ENCODE assay signal across 27 mouse cellular contexts in the genomic region with DNA sequence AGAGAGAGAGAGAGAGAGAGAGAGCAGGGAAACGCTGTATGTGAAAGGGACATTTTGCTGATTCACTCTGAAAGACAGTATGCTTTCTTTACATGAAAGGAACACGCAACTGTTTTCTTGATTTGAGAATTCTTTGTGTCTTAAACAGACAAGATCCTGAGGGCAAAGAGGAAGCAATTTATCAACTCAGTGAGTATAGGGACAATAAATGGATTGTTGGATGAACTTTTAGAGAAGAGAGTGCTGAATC. TPM values are rescaled to one million over a fixed set of nuclear protein-coding genes. Genes with fewer than 3 reads are reported as not detected.
DNase-seq lines count a peak whose midpoint lies in the region; ATAC-seq and TF ChIP-seq lines count a peak whose summit lies in the region.
"Had no signal": no experiment of that assay in that cellular context is flagged by ENCODE, and none has a peak within 500 bp of the region (broad histone marks: within the 10 kb centered on the region; RNA-seq: fewer than 3 reads in every experiment).

No protein-coding gene starts in this region.

- H3K36me3 ChIP-seq in liver, adult 2 months (ENCODE audit: control insufficient read depth, insufficient read depth, low read length) = no peaks in the 10 kb centered on the region; the same call in 1 of the 2 replicates
- no peaks in the 10 kb centered on the region for H3K36me3 ChIP-seq in liver, embryonic 12.5 days
- H3K36me3 ChIP-seq in CH12.LX (replicated peaks in 1 of 2; ENCODE audit: control insufficient read depth in 1 of 2, insufficient read depth in 1 of 2, low read length in 1 of 2) (peaks cover 2 to 13% of the 10 kb centered on the region in 2 experiments), myocyte (ENCODE audit: control insufficient read depth, insufficient read depth) (no peaks in the 10 kb centered on the region)
- no peaks in the 10 kb centered on the region for H3K36me3 ChIP-seq in neural tube, embryonic 15.5 days
- H3K36me3 ChIP-seq: embryonic facial prominence, embryonic 12.5 days; hindbrain, embryonic 13.5 days; limb, embryonic 12.5 days; neural tube, embryonic 13.5 days had no signal

- in situ Hi-C loops in CH12.LX (cut with MboI; ENCODE audit: low pct_ligation_motif_present, low pct_unique_long_range_greater_than_20kb, low sequenced_read_pairs) = loop anchor here (10.0 kb wide), 1 partner anchor 154 kb away; no protein-coding TSS in a partner anchor

- H3K4me1 ChIP-seq in liver, adult 2 months (ENCODE audit: control insufficient read depth, insufficient read depth, low read length) = no peaks in the 10 kb centered on the region
- no peaks in the 10 kb centered on the region for H3K4me1 ChIP-seq in liver, embryonic 12.5 days
- peaks cover 0 to 30% of the 10 kb centered on the region in 2 experiments; a peak in 2 of 4 replicates for H3K4me1 ChIP-seq in CH12.LX (ENCODE audit: control insufficient read depth in 1 of 2, insufficient read depth in 2 of 2)
- no peaks in the 10 kb centered on the region for H3K4me1 ChIP-seq in neural tube, embryonic 15.5 days
- H3K4me1 ChIP-seq: embryonic facial prominence, embryonic 12.5 days; hindbrain, embryonic 13.5 days; limb, embryonic 12.5 days; neural tube, embryonic 13.5 days had no signal

- H3K27me3 ChIP-seq in liver, adult 2 months (ENCODE audit: control insufficient read depth, insufficient read depth, low read length) = no peaks in the 10 kb centered on the region
- H3K27me3 ChIP-seq in liver, embryonic 12.5 days (replicated peaks) = no peaks in the 10 kb centered on the region
- H3K27me3 ChIP-seq in CH12.LX (replicated peaks) (no peaks in the 10 kb centered on the region), myocyte (ENCODE audit: control insufficient read depth, insufficient read depth, insufficient read length) (no peaks in the 10 kb centered on the region)
- H3K27me3 ChIP-seq in neural tube, embryonic 15.5 days (replicated peaks) = no peaks in the 10 kb centered on the region
- H3K27me3 ChIP-seq: embryonic facial prominence, embryonic 12.5 days; hindbrain, embryonic 13.5 days; limb, embryonic 12.5 days; neural tube, embryonic 13.5 days had no signal

- no peak for TF ChIP-seq POLR2A in liver, adult 2 months (IDR thresholded peaks at IDR 0.05; ENCODE audit: extremely low read depth, insufficient read depth, low read length)
- TF ChIP-seq POLR2A in CH12.LX (IDR thresholded peaks at IDR 0.05; ENCODE audit: low read depth, low read length) = no peak
- no peak for TF ChIP-seq POLR2A in myocyte (IDR thresholded peaks at IDR 0.05; ENCODE audit: insufficient read length, low read depth)

- DNase-seq in liver, adult 2 months (ENCODE audit: extremely low read depth, low read depth, low spot score) = no peak
- DNase-seq in CH12.LX (ENCODE audit: extremely low read depth) = no peak
- DNase-seq in right cerebral cortex, adult 18-20 months = no peak
- DNase-seq: adrenal gland, postnatal 14 days; cerebellum, adult 18-20 months; cerebellum, postnatal 14 days; gastrocnemius, postnatal 36 days; kidney, adult 8-10 months; kidney, postnatal 14 days; lung, postnatal 10 days; midbrain, embryonic 14.5 days; right cerebral cortex, postnatal 14 days; thymus, postnatal 14 days had no signal

- no peaks in the 10 kb centered on the region for H3K79me2 ChIP-seq in liver, adult 2 months (ENCODE audit: control insufficient read depth, insufficient read depth, low read length)
- H3K79me2 ChIP-seq in CH12.LX (replicated peaks; ENCODE audit: control insufficient read depth, extremely low read depth, insufficient read depth, poor library complexity, severe bottlenecking) = peaks cover 23% of the 10 kb centered on the region
- no peaks in the 10 kb centered on the region for H3K79me2 ChIP-seq in myocyte (ENCODE audit: control insufficient read depth, insufficient read depth)

- 77% methylated on average over 2 of the region's 2 CpGs for WGBS in liver, adult 2 months
- WGBS in liver, embryonic 12.5 days (ENCODE audit: insufficient replicate concordance) = 71% methylated on average over 2 of the region's 2 CpGs
- 85% methylated on average over 2 of the region's 2 CpGs for WGBS in neural tube, embryonic 15.5 days

- 0 out of 2 replicates have a peak, but pooled peaks have one; percentile 27 for TF ChIP-seq EP300 in CH12.LX (IDR thresholded peaks at IDR 0.05; ENCODE audit: low read length)

- no peak for ATAC-seq in liver, embryonic 12.5 days
- peak; percentile 44 for ATAC-seq in granulocyte monocyte progenitor cell, adult 5-6 weeks (replicated peaks; ENCODE audit: poor library complexity, severe bottlenecking)
- no peak for ATAC-seq in cerebellum, adult (ENCODE audit: insufficient number of reproducible peaks, low FRiP score, low TSS enrichment)
- ATAC-seq in neural tube, embryonic 15.5 days (ENCODE audit: low FRiP score) = no peak
- ATAC-seq: forebrain, postnatal 0 days had no signal

- H3K9ac ChIP-seq in liver, adult 2 months (ENCODE audit: low read depth, low read length) = no peak overlapping the region
- no peak overlapping the region for H3K9ac ChIP-seq in liver, embryonic 12.5 days
- peak overlapping the region; percentile 99 for H3K9ac ChIP-seq in CH12.LX (ENCODE audit: insufficient read depth, low read depth)
- no peak overlapping the region for H3K9ac ChIP-seq in neural tube, embryonic 15.5 days (replicated peaks)
- H3K9ac ChIP-seq: embryonic facial prominence, embryonic 12.5 days; forebrain, postnatal 0 days; hindbrain, embryonic 13.5 days; limb, embryonic 12.5 days; neural tube, embryonic 13.5 days had no signal

- no peak for TF ChIP-seq RAD21 in CH12.LX (IDR thresholded peaks at IDR 0.05; ENCODE audit: low read depth, low read length)

- H3ac ChIP-seq in myocyte (ENCODE audit: control insufficient read depth, insufficient read length) = no peak overlapping the region

- H3K4me2 ChIP-seq in liver, embryonic 12.5 days = no peak overlapping the region
- peak overlapping the region; percentile 89 for H3K4me2 ChIP-seq in CH12.LX (ENCODE audit: insufficient read depth, low read depth, poor library complexity, severe bottlenecking)
- H3K4me2 ChIP-seq in myocyte (ENCODE audit: low read depth) = peak overlapping the region; percentile 51
- H3K4me2 ChIP-seq in neural tube, embryonic 15.5 days = no peak overlapping the region
- H3K4me2 ChIP-seq: embryonic facial prominence, embryonic 12.5 days; hindbrain, embryonic 13.5 days; limb, embryonic 12.5 days; neural tube, embryonic 13.5 days had no signal

- TF ChIP-seq CTCF in liver, adult 2 months (IDR thresholded peaks at IDR 0.05; ENCODE audit: low read depth, low read length) = no peak
- no peak for TF ChIP-seq CTCF in CH12.LX (conservative IDR thresholded peaks at IDR 0.05 in 1 of 2, IDR thresholded peaks at IDR 0.05 in 1 of 2; ENCODE audit: low read depth in 2 of 2, low read length in 2 of 2)

- dilution Hi-C loops in CH12.LX (cut with MboI; ENCODE audit: extremely low pct_ligation_motif_present, extremely low pct_unique_long_range_greater_than_20kb, low sequenced_read_pairs) = no loop called here

- no peak overlapping the region for H3K27ac ChIP-seq in liver, adult 2 months (replicated peaks; ENCODE audit: insufficient read depth, low read depth, low read length)
- no peak overlapping the region for H3K27ac ChIP-seq in liver, embryonic 12.5 days
- peak overlapping the region; percentile 95 for H3K27ac ChIP-seq in CH12.LX (ENCODE audit: insufficient read depth, low read depth)
- H3K27ac ChIP-seq in neural tube, embryonic 15.5 days (replicated peaks) = no peak overlapping the region
- H3K27ac ChIP-seq: embryonic facial prominence, embryonic 12.5 days; hindbrain, embryonic 13.5 days; layer of hippocampus, adult 2 months; limb, embryonic 12.5 days; neural tube, embryonic 13.5 days had no signal

- no peaks in the 10 kb centered on the region for H3K9me3 ChIP-seq in liver, embryonic 12.5 days (replicated peaks)
- no peaks in the 10 kb centered on the region for H3K9me3 ChIP-seq in CH12.LX (replicated peaks; ENCODE audit: low read length)
- no peaks in the 10 kb centered on the region for H3K9me3 ChIP-seq in neural tube, embryonic 15.5 days (replicated peaks)
- H3K9me3 ChIP-seq: embryonic facial prominence, embryonic 12.5 days; hindbrain, embryonic 13.5 days; limb, embryonic 12.5 days; neural tube, embryonic 13.5 days had no signal

- H3K4me3 ChIP-seq in liver, adult 2 months (ENCODE audit: insufficient read depth, low read depth, low read length) = peak overlapping the region; percentile 48; the same call in 1 of the 2 replicates
- H3K4me3 ChIP-seq in liver, embryonic 12.5 days = no peak overlapping the region
- H3K4me3 ChIP-seq in CH12.LX (replicated peaks in 1 of 3; ENCODE audit: low read depth in 2 of 3, low read length in 2 of 3, poor library complexity in 1 of 3) (peak overlapping the region; percentile 58 to 93 (median 84)), myocyte (no peak overlapping the region)
- H3K4me3 ChIP-seq in neural tube, embryonic 15.5 days (replicated peaks) = no peak overlapping the region
- H3K4me3 ChIP-seq: embryonic facial prominence, embryonic 12.5 days; hindbrain, embryonic 13.5 days; limb, embryonic 12.5 days; neural tube, embryonic 13.5 days had no signal

RNA-seq across cellular contexts. Expression of a gene that starts 0.7 kb away (rescaled TPM):
- total RNA-seq in liver, adult 2 months (2014; rRNA removed) = 2.4 and 3.6 TPM in 2 replicates
- polyA plus RNA-seq in liver, adult 2 months (2012; rRNA removed) = 0.18 and 0.25 TPM in 2 replicates
- polyA plus RNA-seq in liver, embryonic 12.5 days (2016; fragmentation: Nextera tagmentation; extraction: Ambion mirVana) = 1.5 and 2.1 TPM in 2 replicates
- total RNA-seq in CH12.LX (2012; rRNA removed) = 66.0 and 66.6 TPM in 2 replicates
- 138 and 171 TPM in 2 replicates for total RNA-seq in CH12.LX (2014; rRNA removed)
- polyA plus RNA-seq in CH12.LX (2012; ENCODE audit: insufficient read length, low read depth) = 90.3 and 110 TPM in 2 replicates
- total RNA-seq in granulocyte monocyte progenitor cell, adult 5-6 weeks (2014; fragmentation: Nextera tagmentation) = 76.1 and 84.5 TPM in 2 replicates
- total RNA-seq in granulocyte monocyte progenitor cell, adult 5-6 weeks (2017) = 79.3 and 112 TPM in 2 replicates
- polyA plus RNA-seq in myocyte (2012; fragmentation: generic; extraction: Trizol) = 0.37 TPM
- polyA plus RNA-seq in neural tube, embryonic 15.5 days (2015; fragmentation: Nextera tagmentation; extraction: Ambion mirVana) = 1.1 and 1.8 TPM in 2 replicates

RNA-seq across cellular contexts. Expression of a gene that starts 9.6 kb away (rescaled TPM):
- 1.7 and 3.2 TPM in 2 replicates for total RNA-seq in liver, adult 2 months (2014; rRNA removed)
- 0.20 and 0.64 TPM in 2 replicates for polyA plus RNA-seq in liver, adult 2 months (2012; rRNA removed)
- 0.36 and 0.61 TPM in 2 replicates for polyA plus RNA-seq in liver, embryonic 12.5 days (2016; fragmentation: Nextera tagmentation; extraction: Ambion mirVana)
- total RNA-seq in CH12.LX (2012; rRNA removed) (91.1 and 113 TPM in 2 replicates), CH12.LX (2014; rRNA removed) (182 and 201 TPM in 2 replicates)
- polyA plus RNA-seq in CH12.LX (2012; ENCODE audit: insufficient read length, low read depth) (83.7 and 88.2 TPM in 2 replicates), myocyte (2012; fragmentation: generic; extraction: Trizol) (5.1 TPM)
- 16.4 and 21.6 TPM in 2 replicates for total RNA-seq in granulocyte monocyte progenitor cell, adult 5-6 weeks (2014; fragmentation: Nextera tagmentation)
- total RNA-seq in granulocyte monocyte progenitor cell, adult 5-6 weeks (2017) = 24.1 and 29.1 TPM in 2 replicates
- polyA plus RNA-seq in neural tube, embryonic 15.5 days (2015; fragmentation: Nextera tagmentation; extraction: Ambion mirVana) = 0.42 and 2.4 TPM in 2 replicates
- polyA plus RNA-seq: forebrain, embryonic 11.5 days had no signal

RNA-seq across cellular contexts. Expression of a gene that starts 46.2 kb away (rescaled TPM):
- total RNA-seq in liver, adult 2 months (2014; rRNA removed) = 2.4 and 2.7 TPM in 2 replicates
- 0.09 and 0.15 TPM in 2 replicates for polyA plus RNA-seq in liver, adult 2 months (2012; rRNA removed)
- 0.11 TPM in 1 of 2 replicates, not detected in the other for polyA plus RNA-seq in liver, embryonic 12.5 days (2016; fragmentation: Nextera tagmentation; extraction: Ambion mirVana)
- total RNA-seq in CH12.LX (2012; rRNA removed) (0.17 and 0.34 TPM in 2 replicates), CH12.LX (2014; rRNA removed) (not detected in 2 replicates)
- polyA plus RNA-seq in CH12.LX (2012; ENCODE audit: insufficient read length, low read depth) (not detected in 2 replicates), myocyte (2012; fragmentation: generic; extraction: Trizol) (7.5 TPM)
- total RNA-seq in granulocyte monocyte progenitor cell, adult 5-6 weeks (2014; fragmentation: Nextera tagmentation) = 2.7 TPM in 1 of 2 replicates, not detected in the other
- total RNA-seq in granulocyte monocyte progenitor cell, adult 5-6 weeks (2017) = 0.98 and 3.1 TPM in 2 replicates
- polyA plus RNA-seq in neural tube, embryonic 15.5 days (2015; fragmentation: Nextera tagmentation; extraction: Ambion mirVana) = 1.0 and 2.3 TPM in 2 replicates
- total RNA-seq: megakaryocyte-erythroid progenitor cell, adult 5-6 weeks had no signal
- polyA plus RNA-seq: forebrain, embryonic 11.5 days; inflammation-experienced regulatory T-cells, adult 6 months; limb, embryonic 12.5 days had no signal

Comparison
In these comparisons a context has a peak if more than half of its experiments do, and no peak if none do; other contexts are left out.
1. H3K4me3 ChIP-seq: peak in liver, adult 2 months (single experiment) and CH12.LX (3 of 3); none in liver, embryonic 12.5 days (single experiment), myocyte (single experiment) and neural tube, embryonic 15.5 days (single experiment).
2. H3K4me2 ChIP-seq: peak in CH12.LX (single experiment) and myocyte (single experiment); none in liver, embryonic 12.5 days (single experiment) and neural tube, embryonic 15.5 days (single experiment).
3. RNA of a gene that starts 0.7 kb away (polyA plus RNA-seq): 90.3 to 110 TPM in CH12.LX; 1.5 to 2.1 TPM in liver, embryonic 12.5 days, 1.1 to 1.8 TPM in neural tube, embryonic 15.5 days, 0.37 TPM in myocyte (single experiment) and 0.18 to 0.25 TPM in liver, adult 2 months; every median in the first group is over 10 times any median in the second.
4. RNA of a gene that starts 9.6 kb away (polyA plus RNA-seq): 83.7 to 88.2 TPM in CH12.LX; 5.1 TPM in myocyte (single experiment), 0.20 to 0.64 TPM in liver, adult 2 months, 0.36 to 0.61 TPM in liver, embryonic 12.5 days and 0.42 to 2.4 TPM in neural tube, embryonic 15.5 days; every median in the first group is over 10 times any median in the second.